Mouse (Mus musculus) NIH3T3 (cell line): Measurements from ENCODE around the gene Gsta3.

Source experiments
- DNase-seq: peaks from one replicate; pipeline ENCODE4 v3.0.0-alpha.2; 2012; ENCODE audit warnings: low read depth

Gene Gsta3

DNA sequence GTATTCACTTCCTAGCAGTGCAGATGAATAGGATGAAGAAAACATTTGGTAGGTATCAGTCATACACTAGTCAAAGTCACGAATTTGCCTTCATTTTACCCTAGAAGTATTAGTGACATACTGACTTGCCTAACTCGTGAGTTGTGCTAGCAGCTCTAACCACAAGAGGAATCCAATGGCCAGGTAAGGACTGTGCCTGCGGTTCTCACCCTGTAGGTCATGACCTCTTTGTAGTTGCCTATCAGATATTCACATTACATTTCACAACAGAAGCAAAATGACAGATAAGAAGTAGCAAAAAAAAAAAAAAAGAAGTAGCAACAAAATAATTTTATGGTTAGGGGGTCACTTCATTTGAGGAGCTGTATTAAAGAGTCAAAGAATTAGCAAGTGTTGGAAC lies 63.8 kb downstream of the Gsta3 start:
- no peak for DNase-seq

DNA sequence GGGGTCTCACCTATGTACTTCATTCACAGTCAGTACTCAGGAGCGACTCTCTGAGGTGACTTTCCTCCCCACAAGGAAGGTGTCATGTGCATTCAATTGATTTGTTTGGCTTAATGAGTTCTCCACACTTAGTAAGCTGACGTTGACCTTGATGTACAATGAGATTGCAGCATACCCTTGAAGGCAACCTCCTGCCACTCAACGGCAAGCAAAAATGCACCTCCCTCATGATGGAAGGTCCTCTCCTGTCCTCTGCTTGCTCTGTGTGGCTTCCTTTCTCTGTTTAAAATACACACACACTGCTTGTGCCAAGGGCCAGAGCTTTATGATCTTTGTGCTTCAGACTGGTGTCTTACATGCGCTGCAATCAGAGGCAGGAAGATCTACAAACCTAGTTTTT lies 64.3 kb downstream of the Gsta3 start:
- DNase-seq = no peak

DNA sequence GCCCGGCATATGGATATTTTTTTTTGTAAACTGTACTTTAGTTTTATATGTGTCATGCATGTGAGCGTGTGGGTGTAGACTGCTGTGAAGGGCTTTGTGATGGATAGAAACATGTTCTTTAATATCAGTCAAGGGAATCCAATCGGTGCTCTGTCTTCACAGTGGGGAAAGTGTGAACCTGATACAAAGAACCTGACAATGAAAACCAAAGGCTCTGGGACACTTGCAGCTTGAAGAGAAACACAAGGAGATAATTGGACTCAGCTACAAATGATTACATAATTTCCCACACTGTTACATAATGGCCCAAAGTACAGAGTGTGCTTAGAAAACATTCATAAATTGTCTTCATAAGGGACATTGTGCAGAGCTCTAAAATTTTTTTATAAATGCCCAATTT lies 65.1 kb downstream of the Gsta3 start:
- no peak for DNase-seq

DNA sequence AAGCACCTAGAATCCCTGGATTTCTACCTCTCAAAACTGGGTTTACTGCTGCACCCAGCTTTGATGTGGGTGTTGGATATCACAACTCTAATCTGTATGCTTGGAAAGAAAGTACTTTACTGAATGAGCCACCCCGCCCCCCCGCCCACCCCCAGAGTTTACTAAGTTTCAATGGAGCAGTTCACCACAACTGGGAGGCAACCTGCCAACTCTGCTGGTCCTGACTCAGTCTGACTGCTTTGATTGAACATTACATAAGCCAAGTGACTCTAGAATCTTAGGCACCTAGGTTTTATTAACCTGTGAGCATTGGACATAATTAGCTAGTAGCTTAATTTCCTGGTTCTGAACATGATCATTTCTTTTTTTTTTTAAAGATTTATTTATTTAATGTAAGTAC lies 73.9 kb downstream of the Gsta3 start:
- no peak for DNase-seq
